Mouse (Mus musculus) forebrain, embryonic 12.5 days (tissue): ENCODE data around the gene Agr2. TPM values are rescaled to one million over a fixed set of nuclear protein-coding genes. Genes with fewer than 3 reads are reported as not detected.
A peak's percentile ranks its signal among the peaks of the same experiment; 100 is the strongest.

Source experiments
- ATAC-seq: fragments of 200-750 bp; cut with Nextera tagmentation; 2 replicates; pipeline ENCODE4 v1.8.0; 2017; ENCODE audit warnings: moderate TSS enrichment; ENCODE audit not compliant: low FRiP score
- H3K27ac ChIP-seq: fragments of 300-500 bp; sonication (generic); 2 replicates; pipeline ENCODE4 v1.5.1; 2016; ENCODE audit warnings: mild to moderate bottlenecking
- H3K27me3 ChIP-seq: fragments of 300-500 bp; sonication (generic); 2 replicates; pipeline ENCODE4 v1.6.1; 2016; ENCODE audit warnings: mild to moderate bottlenecking
- H3K36me3 ChIP-seq: fragments of 300-500 bp; sonication (generic); replicated peaks from 2 replicates; pipeline ENCODE4 v1.6.1; 2016; ENCODE audit warnings: mild to moderate bottlenecking
- H3K4me1 ChIP-seq: fragments of 300-500 bp; sonication (generic); 2 replicates; pipeline ENCODE4 v1.6.1; 2016
- H3K4me2 ChIP-seq: fragments of 300-500 bp; sonication (generic); 2 replicates; pipeline ENCODE4 v1.6.1; 2016; ENCODE audit warnings: mild to moderate bottlenecking, moderate library complexity
- H3K4me3 ChIP-seq: fragments of 300-500 bp; sonication (generic); replicated peaks from 2 replicates; pipeline ENCODE4 v1.5.1; 2016; ENCODE audit warnings: mild to moderate bottlenecking
- H3K9ac ChIP-seq: fragments of 300-500 bp; sonication (generic); 2 replicates; pipeline ENCODE4 v1.6.1; 2016; ENCODE audit warnings: mild to moderate bottlenecking
- H3K9me3 ChIP-seq: fragments of 300-500 bp; sonication (generic); 2 replicates; pipeline ENCODE4 v1.6.1; 2016
- WGBS: fragments of 180-500 bp; shearing (Covaris S2); methylation state at CpG from one replicate; pipeline ENCODE4 v1.1.7; 2016; 5-methylcytosine and 5-hydroxymethylcytosine counted together
- polyA plus RNA-seq: library from polyadenylated mRNA; unstranded; fragments of >200 nt; fragmentation: Nextera tagmentation; extraction: Ambion mirVana; gene quantifications from 2 replicates; pipeline ENCODE4 v1.2.1, GENCODE M21; 2016

The Agr2 gene
- polyA plus RNA-seq, 1 experiment from 2014 or later: 0.33 TPM

GRCm38 (mm10) chr12:36042348-36042778 is 49.7 kb downstream of the Agr2 start, which contains the start of gene Tspan13:
TSS of gene Tspan13 (minus strand) at chr12:36042500.
- Histone ChIP-seq H3K9me3 (no peaks in the 10 kb centered on the region), H3K4me2 (peak within 1 kb of the TSS; percentile 60), H3K27ac (peak within 1 kb of the TSS; percentile 88), H3K36me3 (no peaks in the 10 kb centered on the region), H3K4me1 (peaks cover 17% of the 10 kb centered on the region), H3K4me3 (peak within 1 kb of the TSS; percentile 92), H3K9ac (peak within 1 kb of the TSS; percentile 94), H3K27me3 (peaks cover 4% of the 10 kb centered on the region; the same call in 1 of the 2 replicates)
- WGBS: under 1% methylated on average over 35 of the region's 35 CpGs
- peak; percentile 99 for ATAC-seq

DNA sequence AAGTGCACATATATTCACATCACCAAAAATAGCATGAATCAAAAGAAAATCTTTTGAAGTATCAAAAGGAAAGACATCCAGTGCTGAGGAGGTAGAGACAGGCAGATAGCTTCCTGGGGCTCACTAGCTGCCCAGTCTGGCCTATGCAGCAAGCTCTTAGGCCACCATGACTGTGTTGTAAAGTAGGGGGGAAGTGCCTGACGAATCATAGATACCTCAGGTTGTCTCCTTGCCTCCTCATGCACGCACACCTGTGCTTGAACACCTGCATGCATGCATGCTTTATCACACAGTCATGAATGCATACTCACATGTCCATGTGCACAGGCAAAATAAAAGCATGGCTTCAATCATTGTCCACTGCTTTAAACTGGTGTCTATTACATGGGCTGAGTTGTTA is 52.0 kb downstream of the Agr2 start:
- no peaks in the 10 kb centered on the region for H3K9me3 ChIP-seq
- no peak overlapping the region for H3K4me2 ChIP-seq
- no peak overlapping the region for H3K4me3 ChIP-seq
- H3K9ac ChIP-seq: no peak overlapping the region
- 81% methylated on average over 2 of the region's 2 CpGs for WGBS
- H3K27ac ChIP-seq: no peak overlapping the region
- peaks cover 14% of the 10 kb centered on the region for H3K4me1 ChIP-seq
- ATAC-seq: no peak
- H3K27me3 ChIP-seq: peaks cover 4% of the 10 kb centered on the region; the same call in 1 of the 2 replicates
- H3K36me3 ChIP-seq: no peaks in the 10 kb centered on the region

DNA sequence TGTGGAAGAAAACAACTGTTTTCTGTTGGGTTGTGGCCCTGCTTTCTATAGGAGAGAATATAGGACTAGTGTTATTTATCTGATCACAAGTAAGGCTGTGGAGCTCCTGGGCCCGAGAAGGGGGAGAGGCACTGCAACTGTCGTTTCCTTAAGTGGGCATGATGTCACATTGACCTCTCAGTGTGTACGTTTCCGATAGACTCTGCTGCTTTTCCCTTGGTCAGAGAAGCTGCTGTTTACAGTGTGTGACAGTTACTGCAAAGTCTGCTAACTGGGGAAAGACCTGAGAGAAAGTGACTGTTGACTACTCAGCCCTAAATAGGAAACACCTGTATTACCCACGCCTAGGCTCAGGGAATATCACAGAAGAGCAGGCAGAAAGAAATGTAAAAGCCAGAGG is 53.5 kb downstream of the Agr2 start:
- no peak overlapping the region for H3K27ac ChIP-seq
- peaks cover 2% of the 10 kb centered on the region for H3K4me1 ChIP-seq
- no peak overlapping the region for H3K4me3 ChIP-seq
- 50% methylated on average over 5 of the region's 5 CpGs for WGBS
- H3K9ac ChIP-seq: no peak overlapping the region
- H3K36me3 ChIP-seq: no peaks in the 10 kb centered on the region
- H3K9me3 ChIP-seq: no peaks in the 10 kb centered on the region
- no peak for ATAC-seq
- H3K4me2 ChIP-seq: no peak overlapping the region
- H3K27me3 ChIP-seq: peaks cover 4% of the 10 kb centered on the region; the same call in 1 of the 2 replicates

DNA sequence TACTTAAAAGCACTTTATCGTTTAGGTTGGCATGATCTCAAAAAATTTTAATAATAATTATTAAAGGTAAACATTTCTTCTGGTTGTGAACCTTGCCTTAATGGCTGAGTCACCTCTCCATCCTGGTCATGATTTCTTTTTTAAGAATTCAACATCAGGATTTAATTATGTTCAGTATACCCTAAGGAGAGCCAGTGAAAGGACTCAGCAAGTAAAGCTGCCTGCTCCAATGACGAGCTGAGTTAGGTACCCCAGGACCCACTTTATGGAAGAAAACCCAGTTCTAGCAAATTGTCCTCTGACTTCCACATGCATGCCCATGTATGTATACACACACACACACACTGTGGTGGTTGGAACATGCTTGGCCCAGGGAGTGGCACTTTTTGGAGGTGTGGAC is 54.9 kb downstream of the Agr2 start:
- Histone ChIP-seq H3K36me3 (no peaks in the 10 kb centered on the region), H3K27me3 (peaks cover 4% of the 10 kb centered on the region; the same call in 1 of the 2 replicates), H3K9ac (no peak overlapping the region), H3K27ac (no peak overlapping the region), H3K4me1 (no peaks in the 10 kb centered on the region), H3K9me3 (no peaks in the 10 kb centered on the region), H3K4me2 (no peak overlapping the region), H3K4me3 (no peak overlapping the region)
- WGBS: 77% methylated on average over 2 of the region's 2 CpGs
- ATAC-seq: no peak

- 80% methylated on average over 1 of the region's 1 CpGs for WGBS
- H3K9me3 ChIP-seq: no peaks in the 10 kb centered on the region
- ATAC-seq: no peak
These were observed 57.6 kb downstream of the Agr2 start for GRCm38 (mm10) chr12:36050276-36050675.

More at GRCm38 (mm10) chr12:36050276-36050675, 57.6 kb downstream of the Agr2 start:
- Histone ChIP-seq H3K4me2 (no peak overlapping the region), H3K9ac (no peak overlapping the region), H3K27ac (no peak overlapping the region), H3K27me3 (no peaks in the 10 kb centered on the region), H3K36me3 (no peaks in the 10 kb centered on the region), H3K4me1 (no peaks in the 10 kb centered on the region), H3K4me3 (no peak overlapping the region)

Other genes with a start within 250 kb of the Agr2 start
- 0.33 and 0.51 TPM in 2 replicates for gene Agr3, start 67.3 kb upstream of the Agr2 start, polyA plus RNA-seq
- 236 and 244 TPM in 2 replicates for gene Tspan13, start 49.6 kb downstream of the Agr2 start, polyA plus RNA-seq
- 32.1 and 34.2 TPM in 2 replicates for gene Ankmy2, start 164.2 kb downstream of the Agr2 start, polyA plus RNA-seq
- gene Bzw2, start 165.2 kb downstream of the Agr2 start, polyA plus RNA-seq: 309 and 332 TPM in 2 replicates